Mouse (Mus musculus) C2C12 (cell line): ENCODE measurements around the gene 1700069L16Rik. TPM values are rescaled to one million over a fixed set of nuclear protein-coding genes. Genes with fewer than 3 reads are reported as not detected.

Source experiments
- H3K27me3 ChIP-seq: one replicate; pipeline ENCODE4 v1.6.1; 2011; ENCODE audit not compliant: control insufficient read depth, insufficient read depth, insufficient read length
- H3K36me3 ChIP-seq: one replicate; pipeline ENCODE4 v1.6.1; 2011; ENCODE audit not compliant: control insufficient read depth, insufficient read depth
- H3K4me3 ChIP-seq: one replicate; pipeline ENCODE4 v1.5.1; 2011; ENCODE audit warnings: mild to moderate bottlenecking, control low read depth; ENCODE audit not compliant: poor library complexity, insufficient read depth, severe bottlenecking
- H3K79me2 ChIP-seq: one replicate; pipeline ENCODE4 v1.6.1; 2011; ENCODE audit not compliant: control insufficient read depth, insufficient read depth
- H3K79me3 ChIP-seq: one replicate; pipeline ENCODE4 v1.6.1; 2011; ENCODE audit warnings: low read depth, control low read depth
- H3ac ChIP-seq: one replicate; pipeline ENCODE3; 2011; ENCODE audit warnings: low read depth; ENCODE audit not compliant: control insufficient read depth, insufficient read length
- CEBPB ChIP-seq: IDR thresholded peaks from one replicate; pipeline ENCODE4 v1.6.1; 2011; ENCODE audit warnings: low read depth, mild to moderate bottlenecking, control low read depth, moderate library complexity
- CTCF ChIP-seq: IDR thresholded peaks from one replicate; pipeline ENCODE4 v1.5.1; 2011; ENCODE audit not compliant: control insufficient read depth, insufficient read depth, insufficient read length
- FOSL1 ChIP-seq: IDR thresholded peaks from one replicate; pipeline ENCODE4 v1.8.0; 2011; ENCODE audit warnings: mild to moderate bottlenecking, low read length; ENCODE audit not compliant: poor library complexity, insufficient read depth, severe bottlenecking
- MAX ChIP-seq: IDR thresholded peaks from one replicate; pipeline ENCODE4 v1.6.1; 2011; ENCODE audit warnings: mild to moderate bottlenecking, control low read depth
- MYOD1 ChIP-seq: IDR thresholded peaks from one replicate; pipeline ENCODE4 v1.6.1; 2011; ENCODE audit warnings: low read depth; ENCODE audit not compliant: control insufficient read depth, insufficient read length
- MYOG ChIP-seq: IDR thresholded peaks from one replicate; pipeline ENCODE4 v1.6.1; 2011; ENCODE audit not compliant: control insufficient read depth, insufficient read length; ENCODE audit errors: extremely low read depth
- USF1 ChIP-seq: IDR thresholded peaks from one replicate; pipeline ENCODE4 v1.6.1; 2011; ENCODE audit warnings: low read depth, mild to moderate bottlenecking, control low read depth, moderate library complexity
- polyA plus RNA-seq: library from polyadenylated mRNA; unstranded; fragments of >200 nt; fragmentation: generic; extraction: Trizol; gene quantifications from one replicate; pipeline ENCODE4 v1.2.1, GENCODE M21; 2012; ENCODE audit warnings: missing spikeins

The 1700069L16Rik gene
- polyA plus RNA-seq, 1 experiment, result not detected

- no peaks in the 10 kb centered on the region for H3K79me2 ChIP-seq
- no peak for TF ChIP-seq CEBPB
- no peak for TF ChIP-seq MYOG
- no peak for TF ChIP-seq CTCF
- no peak for TF ChIP-seq USF1
- TF ChIP-seq FOSL1, result no peak
- TF ChIP-seq MAX, result no peak
- TF ChIP-seq MYOD1, result no peak
Measured at GRCm38 (mm10) chr5:113664629-113665195, 59.9 kb downstream of the 1700069L16Rik start.

GRCm38 (mm10) chr5:113664127-113664526, 60.4 kb downstream of the 1700069L16Rik start:
- TF ChIP-seq USF1 (no peak), FOSL1 (no peak), CTCF (no peak), CEBPB (no peak), MYOD1 (no peak), MYOG (no peak), MAX (no peak)
- Histone ChIP-seq H3K4me3 (no peak overlapping the region), H3K79me2 (no peaks in the 10 kb centered on the region), H3K27me3 (no peaks in the 10 kb centered on the region), H3K79me3 (no peaks in the 10 kb centered on the region), H3K36me3 (no peaks in the 10 kb centered on the region), H3ac (no peak overlapping the region)

More at GRCm38 (mm10) chr5:113664629-113665195, 59.9 kb downstream of the 1700069L16Rik start:
- H3ac ChIP-seq, result no peak overlapping the region
- no peak overlapping the region for H3K4me3 ChIP-seq
- H3K79me3 ChIP-seq, result no peaks in the 10 kb centered on the region
- no peaks in the 10 kb centered on the region for H3K36me3 ChIP-seq
- H3K27me3 ChIP-seq, result no peaks in the 10 kb centered on the region

GRCm38 (mm10) chr5:113660872-113661271, 63.7 kb downstream of the 1700069L16Rik start:
- H3ac ChIP-seq, result no peak overlapping the region
- H3K79me3 ChIP-seq, result no peaks in the 10 kb centered on the region
- TF ChIP-seq CEBPB (peak; percentile 14), FOSL1 (no peak)
- H3K36me3 ChIP-seq, result no peaks in the 10 kb centered on the region
- no peaks in the 10 kb centered on the region for H3K79me2 ChIP-seq
- no peaks in the 10 kb centered on the region for H3K27me3 ChIP-seq
- no peak overlapping the region for H3K4me3 ChIP-seq

- peaks cover 3% of the 10 kb centered on the region for H3K27me3 ChIP-seq
- TF ChIP-seq MYOD1, result no peak
- TF ChIP-seq MAX, result no peak
- TF ChIP-seq FOSL1, result no peak
- no peak for TF ChIP-seq MYOG
- no peak for TF ChIP-seq CEBPB
- no peak for TF ChIP-seq CTCF
- TF ChIP-seq USF1, result no peak
- no peaks in the 10 kb centered on the region for H3K79me2 ChIP-seq
- H3K36me3 ChIP-seq, result no peaks in the 10 kb centered on the region
- H3ac ChIP-seq, result no peak overlapping the region
- H3K4me3 ChIP-seq, result no peak overlapping the region
- H3K79me3 ChIP-seq, result no peaks in the 10 kb centered on the region
Measured at GRCm38 (mm10) chr5:113654821-113655220, 69.8 kb downstream of the 1700069L16Rik start.

GRCm38 (mm10) chr5:113654206-113654605, 70.4 kb downstream of the 1700069L16Rik start:
- Histone ChIP-seq H3ac (no peak overlapping the region), H3K27me3 (peaks cover 3% of the 10 kb centered on the region), H3K36me3 (no peaks in the 10 kb centered on the region), H3K79me2 (no peaks in the 10 kb centered on the region), H3K4me3 (no peak overlapping the region), H3K79me3 (no peaks in the 10 kb centered on the region)
- TF ChIP-seq CEBPB (no peak), CTCF (no peak), USF1 (no peak), MYOG (no peak), MAX (no peak), MYOD1 (no peak), FOSL1 (no peak)

- Histone ChIP-seq H3K4me3 (no peak overlapping the region), H3K36me3 (no peaks in the 10 kb centered on the region), H3K79me3 (no peaks in the 10 kb centered on the region), H3K79me2 (no peaks in the 10 kb centered on the region), H3K27me3 (peaks cover 3% of the 10 kb centered on the region), H3ac (no peak overlapping the region)
- TF ChIP-seq CTCF (no peak), MYOD1 (no peak), FOSL1 (no peak)
Measured at GRCm38 (mm10) chr5:113652215-113652614, 72.4 kb downstream of the 1700069L16Rik start.
